Mouse (Mus musculus): ENCODE data around the gene Vti1a. TPM values are rescaled to one million over a fixed set of nuclear protein-coding genes. Genes with fewer than 3 reads are reported as not detected.

The Vti1a gene
- polyA plus RNA-seq, 1 experiment from 2014 or later = 27.4 TPM

GRCm38 (mm10) chr19:55616276-55616675 is 300.2 kb downstream of the Vti1a start:
- 84% methylated on average over 7 of the region's 7 CpGs for WGBS
- no peak overlapping the region for H3K27ac ChIP-seq (ENCODE audit: low read length)
- no peak overlapping the region for H3K4me3 ChIP-seq (ENCODE audit: low read length)
- ATAC-seq = no peak
- no peaks in the 10 kb centered on the region for H3K27me3 ChIP-seq (replicated peaks; ENCODE audit: control insufficient read depth, insufficient read depth, low read length)
- H3K4me2 ChIP-seq (ENCODE audit: low read depth, low read length) = no peak overlapping the region
- H3K4me1 ChIP-seq (ENCODE audit: control insufficient read depth, insufficient read depth, low read length) = peaks cover 11% of the 10 kb centered on the region
- H3K36me3 ChIP-seq (ENCODE audit: control insufficient read depth, insufficient read depth, low read length) = no peaks in the 10 kb centered on the region
- H3K9ac ChIP-seq (ENCODE audit: low read depth, low read length) = no peak overlapping the region
- H3K9me3 ChIP-seq (ENCODE audit: control insufficient read depth, low read length) = no peaks in the 10 kb centered on the region

GRCm38 (mm10) chr19:55616937-55617336 is 300.8 kb downstream of the Vti1a start:
- Histone ChIP-seq H3K4me1 (ENCODE audit: control insufficient read depth, insufficient read depth, low read length) (peaks cover 11% of the 10 kb centered on the region), H3K27ac (ENCODE audit: low read length) (no peak overlapping the region), H3K4me3 (ENCODE audit: low read length) (no peak overlapping the region), H3K9me3 (ENCODE audit: control insufficient read depth, low read length) (no peaks in the 10 kb centered on the region), H3K36me3 (ENCODE audit: control insufficient read depth, insufficient read depth, low read length) (no peaks in the 10 kb centered on the region), H3K4me2 (ENCODE audit: low read depth, low read length) (no peak overlapping the region), H3K9ac (ENCODE audit: low read depth, low read length) (no peak overlapping the region), H3K27me3 (replicated peaks; ENCODE audit: control insufficient read depth, insufficient read depth, low read length) (no peaks in the 10 kb centered on the region)
- 74% methylated on average over 8 of the region's 8 CpGs for WGBS
- peak; percentile 32; the same call in 1 of the 2 replicates for ATAC-seq

- Histone ChIP-seq H3K36me3 (ENCODE audit: control insufficient read depth, insufficient read depth, low read length) (no peaks in the 10 kb centered on the region), H3K9ac (ENCODE audit: low read depth, low read length) (no peak overlapping the region), H3K27me3 (replicated peaks; ENCODE audit: control insufficient read depth, insufficient read depth, low read length) (no peaks in the 10 kb centered on the region), H3K27ac (ENCODE audit: low read length) (no peak overlapping the region), H3K4me2 (ENCODE audit: low read depth, low read length) (no peak overlapping the region), H3K4me1 (ENCODE audit: control insufficient read depth, insufficient read depth, low read length) (peaks cover 11% of the 10 kb centered on the region), H3K9me3 (ENCODE audit: control insufficient read depth, low read length) (no peaks in the 10 kb centered on the region), H3K4me3 (ENCODE audit: low read length) (no peak overlapping the region)
- no peak for ATAC-seq
- 96% methylated on average over 7 of the region's 7 CpGs for WGBS
Observed at GRCm38 (mm10) chr19:55618546-55618945, 302.5 kb downstream of the Vti1a start.

- Histone ChIP-seq H3K4me2 (ENCODE audit: low read depth, low read length) (no peak overlapping the region), H3K36me3 (ENCODE audit: control insufficient read depth, insufficient read depth, low read length) (no peaks in the 10 kb centered on the region), H3K9ac (ENCODE audit: low read depth, low read length) (no peak overlapping the region), H3K4me1 (ENCODE audit: control insufficient read depth, insufficient read depth, low read length) (peaks cover 11% of the 10 kb centered on the region), H3K9me3 (ENCODE audit: control insufficient read depth, low read length) (no peaks in the 10 kb centered on the region), H3K27me3 (replicated peaks; ENCODE audit: control insufficient read depth, insufficient read depth, low read length) (no peaks in the 10 kb centered on the region), H3K4me3 (ENCODE audit: low read length) (no peak overlapping the region), H3K27ac (ENCODE audit: low read length) (no peak overlapping the region)
- no peak for ATAC-seq
- WGBS = 25% methylated on average over 14 of the region's 14 CpGs
Observed at GRCm38 (mm10) chr19:55620411-55621008, 304.4 kb downstream of the Vti1a start.

GRCm38 (mm10) chr19:55621011-55621625 is 305.0 kb downstream of the Vti1a start:
- Histone ChIP-seq H3K36me3 (ENCODE audit: control insufficient read depth, insufficient read depth, low read length) (no peaks in the 10 kb centered on the region), H3K27ac (ENCODE audit: low read length) (no peak overlapping the region), H3K4me1 (ENCODE audit: control insufficient read depth, insufficient read depth, low read length) (peaks cover 11% of the 10 kb centered on the region), H3K27me3 (replicated peaks; ENCODE audit: control insufficient read depth, insufficient read depth, low read length) (no peaks in the 10 kb centered on the region), H3K4me2 (ENCODE audit: low read depth, low read length) (no peak overlapping the region), H3K4me3 (ENCODE audit: low read length) (no peak overlapping the region), H3K9ac (ENCODE audit: low read depth, low read length) (no peak overlapping the region), H3K9me3 (ENCODE audit: control insufficient read depth, low read length) (no peaks in the 10 kb centered on the region)
- no peak for ATAC-seq
- WGBS = 75% methylated on average over 12 of the region's 12 CpGs

- H3K36me3 ChIP-seq (ENCODE audit: control insufficient read depth, insufficient read depth, low read length) = no peaks in the 10 kb centered on the region
- H3K27ac ChIP-seq (ENCODE audit: low read length) = no peak overlapping the region
- H3K9me3 ChIP-seq (ENCODE audit: control insufficient read depth, low read length) = no peaks in the 10 kb centered on the region
- 82% methylated on average over 18 of the region's 18 CpGs for WGBS
- no peaks in the 10 kb centered on the region for H3K27me3 ChIP-seq (replicated peaks; ENCODE audit: control insufficient read depth, insufficient read depth, low read length)
- H3K4me2 ChIP-seq (ENCODE audit: low read depth, low read length) = no peak overlapping the region
- H3K4me3 ChIP-seq (ENCODE audit: low read length) = no peak overlapping the region
- ATAC-seq = no peak
- peaks cover 11% of the 10 kb centered on the region for H3K4me1 ChIP-seq (ENCODE audit: control insufficient read depth, insufficient read depth, low read length)
- no peak overlapping the region for H3K9ac ChIP-seq (ENCODE audit: low read depth, low read length)
Observed at GRCm38 (mm10) chr19:55622821-55623220, 306.7 kb downstream of the Vti1a start.

- Histone ChIP-seq H3K9me3 (ENCODE audit: control insufficient read depth, low read length) (no peaks in the 10 kb centered on the region), H3K4me3 (ENCODE audit: low read length) (no peak overlapping the region), H3K36me3 (ENCODE audit: control insufficient read depth, insufficient read depth, low read length) (no peaks in the 10 kb centered on the region), H3K9ac (ENCODE audit: low read depth, low read length) (no peak overlapping the region), H3K4me1 (ENCODE audit: control insufficient read depth, insufficient read depth, low read length) (peaks cover 11% of the 10 kb centered on the region), H3K4me2 (ENCODE audit: low read depth, low read length) (no peak overlapping the region), H3K27me3 (replicated peaks; ENCODE audit: control insufficient read depth, insufficient read depth, low read length) (no peaks in the 10 kb centered on the region), H3K27ac (ENCODE audit: low read length) (no peak overlapping the region)
- no peak for ATAC-seq
- WGBS = 83% methylated on average over 13 of the region's 13 CpGs
Observed at GRCm38 (mm10) chr19:55623605-55624004, 307.5 kb downstream of the Vti1a start.

GRCm38 (mm10) chr19:55626483-55626882 is 310.4 kb downstream of the Vti1a start:
- H3K4me2 ChIP-seq (ENCODE audit: low read depth, low read length) = no peak overlapping the region
- no peak overlapping the region for H3K9ac ChIP-seq (ENCODE audit: low read depth, low read length)
- H3K4me1 ChIP-seq (ENCODE audit: control insufficient read depth, insufficient read depth, low read length) = no peaks in the 10 kb centered on the region
- H3K36me3 ChIP-seq (ENCODE audit: control insufficient read depth, insufficient read depth, low read length) = no peaks in the 10 kb centered on the region
- no peak overlapping the region for H3K27ac ChIP-seq (ENCODE audit: low read length)
- WGBS = 72% methylated on average over 16 of the region's 16 CpGs
- no peak overlapping the region for H3K4me3 ChIP-seq (ENCODE audit: low read length)
- no peaks in the 10 kb centered on the region for H3K27me3 ChIP-seq (replicated peaks; ENCODE audit: control insufficient read depth, insufficient read depth, low read length)
- H3K9me3 ChIP-seq (ENCODE audit: control insufficient read depth, low read length) = no peaks in the 10 kb centered on the region
- ATAC-seq = no peak

- Histone ChIP-seq H3K4me2 (ENCODE audit: low read depth, low read length) (no peak overlapping the region), H3K4me3 (ENCODE audit: low read length) (no peak overlapping the region), H3K9me3 (ENCODE audit: control insufficient read depth, low read length) (no peaks in the 10 kb centered on the region), H3K4me1 (ENCODE audit: control insufficient read depth, insufficient read depth, low read length) (no peaks in the 10 kb centered on the region), H3K36me3 (ENCODE audit: control insufficient read depth, insufficient read depth, low read length) (no peaks in the 10 kb centered on the region), H3K9ac (ENCODE audit: low read depth, low read length) (no peak overlapping the region), H3K27ac (ENCODE audit: low read length) (no peak overlapping the region), H3K27me3 (replicated peaks; ENCODE audit: control insufficient read depth, insufficient read depth, low read length) (no peaks in the 10 kb centered on the region)
- no peak for ATAC-seq
- WGBS = 56% methylated on average over 12 of the region's 12 CpGs
Observed at GRCm38 (mm10) chr19:55626952-55627351, 310.9 kb downstream of the Vti1a start.

- no peaks in the 10 kb centered on the region for H3K36me3 ChIP-seq (ENCODE audit: control insufficient read depth, insufficient read depth, low read length)
- H3K9ac ChIP-seq (ENCODE audit: low read depth, low read length) = no peak overlapping the region
- no peak overlapping the region for H3K27ac ChIP-seq (ENCODE audit: low read length)
- no peaks in the 10 kb centered on the region for H3K27me3 ChIP-seq (replicated peaks; ENCODE audit: control insufficient read depth, insufficient read depth, low read length)
- no peaks in the 10 kb centered on the region for H3K9me3 ChIP-seq (ENCODE audit: control insufficient read depth, low read length)
- 63% methylated on average over 15 of the region's 15 CpGs for WGBS
- ATAC-seq = no peak
- no peak overlapping the region for H3K4me3 ChIP-seq (ENCODE audit: low read length)
- H3K4me2 ChIP-seq (ENCODE audit: low read depth, low read length) = no peak overlapping the region
- H3K4me1 ChIP-seq (ENCODE audit: control insufficient read depth, insufficient read depth, low read length) = no peaks in the 10 kb centered on the region
Observed at GRCm38 (mm10) chr19:55635488-55635887, 319.4 kb downstream of the Vti1a start.
